Mouse (Mus musculus) hindbrain, postnatal 0 days (tissue): ENCODE results near the gene Gm12216. TPM values are rescaled to one million over a fixed set of nuclear protein-coding genes. Genes with fewer than 3 reads are reported as not detected.
A peak's percentile ranks its signal among the peaks of the same experiment; 100 is the strongest.

ENCODE experiments used
- ATAC-seq: fragments of 200-750 bp; cut with Nextera tagmentation; 2 replicates; pipeline ENCODE4 v1.8.0; 2017; ENCODE audit warnings: mild to moderate bottlenecking, moderate TSS enrichment, moderate library complexity
- DNase-seq: peaks from one replicate; pipeline ENCODE4 v3.0.0-alpha.2; 2015; ENCODE audit warnings: low spot score
- H3K27ac ChIP-seq: fragments of 300-500 bp; sonication (generic); 2 replicates; pipeline ENCODE4 v1.5.1; 2014; ENCODE audit warnings: mild to moderate bottlenecking
- H3K27me3 ChIP-seq: fragments of 300-500 bp; sonication (generic); 2 replicates; pipeline ENCODE4 v1.6.1; 2014; ENCODE audit warnings: low read length, mixed read lengths; ENCODE audit not compliant: insufficient read depth
- H3K36me3 ChIP-seq: fragments of 300-500 bp; sonication (generic); 2 replicates; pipeline ENCODE4 v1.6.1; 2014; ENCODE audit warnings: low read length, mixed read lengths; ENCODE audit not compliant: insufficient read depth
- H3K4me1 ChIP-seq: fragments of 300-500 bp; sonication (generic); 2 replicates; pipeline ENCODE4 v1.6.1; 2014; ENCODE audit warnings: antibody characterized with exemption, low read length, mixed read lengths; ENCODE audit not compliant: insufficient read depth
- H3K4me2 ChIP-seq: fragments of 300-500 bp; sonication (generic); 2 replicates; pipeline ENCODE4 v1.6.1; 2014; ENCODE audit warnings: low read depth, mild to moderate bottlenecking, low read length, moderate library complexity, mixed read lengths
- H3K4me3 ChIP-seq: fragments of 300-500 bp; sonication (generic); 2 replicates; pipeline ENCODE4 v1.5.1; 2014; ENCODE audit warnings: low read length
- H3K9ac ChIP-seq: fragments of 300-500 bp; sonication (generic); replicated peaks from 2 replicates; pipeline ENCODE4 v1.6.1; 2014; ENCODE audit warnings: mild to moderate bottlenecking, low read length, moderate library complexity, mixed read lengths
- H3K9me3 ChIP-seq: fragments of 300-500 bp; sonication (generic); 2 replicates; pipeline ENCODE4 v1.6.1; 2016; ENCODE audit warnings: low read length, mixed read lengths
- CTCF ChIP-seq: IDR thresholded peaks from 2 replicates; pipeline ENCODE4 v1.5.1; 2016; ENCODE audit warnings: antibody characterized with exemption, control low read depth, low read depth
- WGBS: fragments of 180-500 bp; shearing (Covaris S2); extraction: QIAGEN DNeasy Blood & Tissue Kit; methylation state at CpG from one replicate; pipeline ENCODE4 v1.1.7; 2014; 5-methylcytosine and 5-hydroxymethylcytosine counted together
- polyA plus RNA-seq: library from polyadenylated mRNA; unstranded; fragments of >200 nt; fragmentation: Nextera tagmentation; extraction: Ambion mirVana; gene quantifications from 2 replicates; pipeline ENCODE4 v1.2.1, GENCODE M21; 2015
- total RNA-seq: library from RNA; depleted of rRNA; stranded (reverse); fragments of >200 nt; gene quantifications from 2 replicates; pipeline ENCODE4 v1.2.3, GENCODE M21; 2014

The Gm12216 gene
- total and polyA plus RNA-seq, 2 experiments from 2014 or later: 1.2 TPM; not detected in 1

GRCm38 (mm10) chr11:53821230-53821944 lies 37.7 kb downstream of the Gm12216 start:
- no peaks in the 10 kb centered on the region for H3K36me3 ChIP-seq
- no peak overlapping the region for H3K4me2 ChIP-seq
- H3K9me3 ChIP-seq: no peaks in the 10 kb centered on the region
- H3K4me1 ChIP-seq: no peaks in the 10 kb centered on the region
- no peak overlapping the region for H3K27ac ChIP-seq
- DNase-seq (peak; percentile 9), ATAC-seq (no peak)
- no peak for TF ChIP-seq CTCF
- H3K9ac ChIP-seq: no peak overlapping the region
- no peaks in the 10 kb centered on the region for H3K27me3 ChIP-seq
- 77% methylated on average over 11 of the region's 11 CpGs for WGBS
- no peak overlapping the region for H3K4me3 ChIP-seq

GRCm38 (mm10) chr11:53820516-53821170 lies 38.4 kb downstream of the Gm12216 start:
- Histone ChIP-seq H3K4me2 (no peak overlapping the region), H3K9ac (no peak overlapping the region), H3K27me3 (no peaks in the 10 kb centered on the region), H3K36me3 (no peaks in the 10 kb centered on the region), H3K27ac (no peak overlapping the region), H3K4me3 (no peak overlapping the region), H3K9me3 (no peaks in the 10 kb centered on the region), H3K4me1 (no peaks in the 10 kb centered on the region)
- ATAC-seq (no peak), DNase-seq (no peak)
- no peak for TF ChIP-seq CTCF
- WGBS: 91% methylated on average over 13 of the region's 13 CpGs

GRCm38 (mm10) chr11:53819511-53819910 lies 39.5 kb downstream of the Gm12216 start:
- 92% methylated on average over 6 of the region's 6 CpGs for WGBS
- no peaks in the 10 kb centered on the region for H3K4me1 ChIP-seq
- DNase-seq: no peak
- no peaks in the 10 kb centered on the region for H3K36me3 ChIP-seq
- no peak overlapping the region for H3K9ac ChIP-seq
- no peak overlapping the region for H3K4me2 ChIP-seq
- H3K27me3 ChIP-seq: no peaks in the 10 kb centered on the region
- no peaks in the 10 kb centered on the region for H3K9me3 ChIP-seq
- no peak overlapping the region for H3K27ac ChIP-seq
- ATAC-seq: no peak
- no peak for TF ChIP-seq CTCF
- H3K4me3 ChIP-seq: no peak overlapping the region

GRCm38 (mm10) chr11:53818794-53819193 lies 40.3 kb downstream of the Gm12216 start:
- no peak overlapping the region for H3K4me3 ChIP-seq
- TF ChIP-seq CTCF: no peak
- WGBS: 55% methylated on average over 6 of the region's 6 CpGs
- H3K4me2 ChIP-seq: no peak overlapping the region
- no peak overlapping the region for H3K27ac ChIP-seq
- no peaks in the 10 kb centered on the region for H3K36me3 ChIP-seq
- ATAC-seq (no peak), DNase-seq (no peak)
- no peaks in the 10 kb centered on the region for H3K9me3 ChIP-seq
- H3K27me3 ChIP-seq: no peaks in the 10 kb centered on the region
- H3K9ac ChIP-seq: no peak overlapping the region
- H3K4me1 ChIP-seq: no peaks in the 10 kb centered on the region

- no peak for TF ChIP-seq CTCF
- no peaks in the 10 kb centered on the region for H3K9me3 ChIP-seq
- no peaks in the 10 kb centered on the region for H3K36me3 ChIP-seq
- no peaks in the 10 kb centered on the region for H3K4me1 ChIP-seq
- DNase-seq (no peak), ATAC-seq (no peak)
- H3K27ac ChIP-seq: no peak overlapping the region
- H3K4me2 ChIP-seq: no peak overlapping the region
- WGBS: 83% methylated on average over 5 of the region's 5 CpGs
- H3K27me3 ChIP-seq: no peaks in the 10 kb centered on the region
- H3K4me3 ChIP-seq: no peak overlapping the region
- H3K9ac ChIP-seq: no peak overlapping the region
Measured at GRCm38 (mm10) chr11:53816841-53817375, 42.1 kb downstream of the Gm12216 start.

- no peak overlapping the region for H3K4me3 ChIP-seq
- TF ChIP-seq CTCF: no peak
- no peaks in the 10 kb centered on the region for H3K27me3 ChIP-seq
- H3K27ac ChIP-seq: no peak overlapping the region
- 64% methylated on average over 3 of the region's 3 CpGs for WGBS
- ATAC-seq (no peak), DNase-seq (no peak)
- no peaks in the 10 kb centered on the region for H3K36me3 ChIP-seq
- no peaks in the 10 kb centered on the region for H3K9me3 ChIP-seq
- H3K4me1 ChIP-seq: no peaks in the 10 kb centered on the region
- H3K9ac ChIP-seq: no peak overlapping the region
- H3K4me2 ChIP-seq: no peak overlapping the region
Measured at GRCm38 (mm10) chr11:53814810-53815209, 44.2 kb downstream of the Gm12216 start.
